Mouse (Mus musculus): ENCODE results near the gene Fbxo48. TPM values are rescaled to one million over a fixed set of nuclear protein-coding genes. Genes with fewer than 3 reads are reported as not detected.
A peak's percentile ranks its signal among the peaks of the same experiment; 100 is the strongest.

Fbxo48 gene
- polyA plus RNA-seq (2015; fragmentation: Nextera tagmentation; extraction: Ambion mirVana): 1.1 and 1.6 TPM in 2 replicates

GRCm38 (mm10) chr11:16950976-16951760, at the start of gene Fbxo48:
Gene Fbxo48 (plus strand): TSS chr11:16951375.
- 0% methylated on average over 38 of the region's 38 CpGs for WGBS
- Histone ChIP-seq H3K4me3 (ENCODE audit: low read length) (peak within 1 kb of the TSS; percentile 79), H3K4me1 (ENCODE audit: insufficient read depth, low read length) (peaks cover 12% of the 10 kb centered on the region; the same call in 1 of the 2 replicates), H3K4me2 (replicated peaks; ENCODE audit: low read depth, low read length) (peak within 1 kb of the TSS; percentile 87), H3K9ac (replicated peaks; ENCODE audit: low read length) (peak within 1 kb of the TSS; percentile 83), H3K36me3 (ENCODE audit: insufficient read depth, low read length) (no peaks in the 10 kb centered on the region; the same call in 1 of the 2 replicates), H3K27ac (ENCODE audit: low read length) (peak within 1 kb of the TSS; percentile 73), H3K27me3 (ENCODE audit: insufficient read depth, low read length) (no peaks in the 10 kb centered on the region), H3K9me3 (ENCODE audit: low read length) (no peaks in the 10 kb centered on the region)
- ATAC-seq (ENCODE audit: low FRiP score, low TSS enrichment): peak; percentile 100

- WGBS: 73% methylated on average over 8 of the region's 8 CpGs
- Histone ChIP-seq H3K27me3 (ENCODE audit: insufficient read depth, low read length) (no peaks in the 10 kb centered on the region), H3K4me1 (ENCODE audit: insufficient read depth, low read length) (no peaks in the 10 kb centered on the region), H3K4me3 (ENCODE audit: low read length) (no peak overlapping the region), H3K9me3 (ENCODE audit: low read length) (no peaks in the 10 kb centered on the region), H3K36me3 (ENCODE audit: insufficient read depth, low read length) (no peaks in the 10 kb centered on the region), H3K4me2 (replicated peaks; ENCODE audit: low read depth, low read length) (no peak overlapping the region), H3K9ac (replicated peaks; ENCODE audit: low read length) (no peak overlapping the region), H3K27ac (ENCODE audit: low read length) (no peak overlapping the region)
- ATAC-seq (ENCODE audit: low FRiP score, low TSS enrichment): no peak
These were observed 46.7 kb upstream of the Fbxo48 start for GRCm38 (mm10) chr11:16904302-16905011.

- Histone ChIP-seq H3K9ac (replicated peaks; ENCODE audit: low read length) (no peak overlapping the region), H3K4me3 (ENCODE audit: low read length) (no peak overlapping the region), H3K4me2 (replicated peaks; ENCODE audit: low read depth, low read length) (no peak overlapping the region), H3K4me1 (ENCODE audit: insufficient read depth, low read length) (no peaks in the 10 kb centered on the region), H3K27ac (ENCODE audit: low read length) (no peak overlapping the region), H3K36me3 (ENCODE audit: insufficient read depth, low read length) (no peaks in the 10 kb centered on the region), H3K27me3 (ENCODE audit: insufficient read depth, low read length) (no peaks in the 10 kb centered on the region), H3K9me3 (ENCODE audit: low read length) (no peaks in the 10 kb centered on the region)
- ATAC-seq (ENCODE audit: low FRiP score, low TSS enrichment): no peak
- 58% methylated on average over 3 of the region's 3 CpGs for WGBS
These were observed 46.2 kb upstream of the Fbxo48 start for GRCm38 (mm10) chr11:16905012-16905332.

- WGBS: 97% methylated on average over 2 of the region's 2 CpGs
- Histone ChIP-seq H3K9ac (replicated peaks; ENCODE audit: low read length) (no peak overlapping the region), H3K4me2 (replicated peaks; ENCODE audit: low read depth, low read length) (no peak overlapping the region), H3K4me3 (ENCODE audit: low read length) (no peak overlapping the region), H3K36me3 (ENCODE audit: insufficient read depth, low read length) (no peaks in the 10 kb centered on the region), H3K27me3 (ENCODE audit: insufficient read depth, low read length) (no peaks in the 10 kb centered on the region), H3K9me3 (ENCODE audit: low read length) (no peaks in the 10 kb centered on the region), H3K4me1 (ENCODE audit: insufficient read depth, low read length) (no peaks in the 10 kb centered on the region), H3K27ac (ENCODE audit: low read length) (no peak overlapping the region)
- ATAC-seq (ENCODE audit: low FRiP score, low TSS enrichment): no peak
These were observed 44.6 kb upstream of the Fbxo48 start for GRCm38 (mm10) chr11:16906530-16906929.

- Histone ChIP-seq H3K4me2 (replicated peaks; ENCODE audit: low read depth, low read length) (no peak overlapping the region), H3K4me1 (ENCODE audit: insufficient read depth, low read length) (no peaks in the 10 kb centered on the region), H3K9ac (replicated peaks; ENCODE audit: low read length) (no peak overlapping the region), H3K36me3 (ENCODE audit: insufficient read depth, low read length) (no peaks in the 10 kb centered on the region), H3K27ac (ENCODE audit: low read length) (0 out of 2 replicates have a peak overlapping the region, but pooled peaks have one; percentile 11), H3K9me3 (ENCODE audit: low read length) (no peaks in the 10 kb centered on the region), H3K27me3 (ENCODE audit: insufficient read depth, low read length) (no peaks in the 10 kb centered on the region), H3K4me3 (ENCODE audit: low read length) (no peak overlapping the region)
- 78% methylated on average over 1 of the region's 1 CpGs for WGBS
- ATAC-seq (ENCODE audit: low FRiP score, low TSS enrichment): no peak
These were observed 43.6 kb upstream of the Fbxo48 start for GRCm38 (mm10) chr11:16907517-16908129.

GRCm38 (mm10) chr11:16914756-16915155, 36.4 kb upstream of the Fbxo48 start:
- Histone ChIP-seq H3K27me3 (ENCODE audit: insufficient read depth, low read length) (no peaks in the 10 kb centered on the region), H3K27ac (ENCODE audit: low read length) (no peak overlapping the region), H3K4me3 (ENCODE audit: low read length) (no peak overlapping the region), H3K4me1 (ENCODE audit: insufficient read depth, low read length) (no peaks in the 10 kb centered on the region), H3K36me3 (ENCODE audit: insufficient read depth, low read length) (no peaks in the 10 kb centered on the region), H3K4me2 (replicated peaks; ENCODE audit: low read depth, low read length) (no peak overlapping the region), H3K9me3 (ENCODE audit: low read length) (no peaks in the 10 kb centered on the region), H3K9ac (replicated peaks; ENCODE audit: low read length) (no peak overlapping the region)
- WGBS: 75% methylated on average over 3 of the region's 3 CpGs
- no peak for ATAC-seq (ENCODE audit: low FRiP score, low TSS enrichment)

- no peak overlapping the region for H3K27ac ChIP-seq (ENCODE audit: low read length)
- no peaks in the 10 kb centered on the region for H3K27me3 ChIP-seq (ENCODE audit: insufficient read depth, low read length)
- H3K9me3 ChIP-seq (ENCODE audit: low read length): no peaks in the 10 kb centered on the region
- ATAC-seq (ENCODE audit: low FRiP score, low TSS enrichment): no peak
- H3K4me1 ChIP-seq (ENCODE audit: insufficient read depth, low read length): no peaks in the 10 kb centered on the region
- H3K9ac ChIP-seq (replicated peaks; ENCODE audit: low read length): no peak overlapping the region
- H3K36me3 ChIP-seq (ENCODE audit: insufficient read depth, low read length): no peaks in the 10 kb centered on the region
- no peak overlapping the region for H3K4me2 ChIP-seq (replicated peaks; ENCODE audit: low read depth, low read length)
- H3K4me3 ChIP-seq (ENCODE audit: low read length): no peak overlapping the region
- 83% methylated on average over 5 of the region's 5 CpGs for WGBS
These were observed 35.3 kb upstream of the Fbxo48 start for GRCm38 (mm10) chr11:16915850-16916249.

- H3K9ac ChIP-seq (replicated peaks; ENCODE audit: low read length): no peak overlapping the region
- no peaks in the 10 kb centered on the region for H3K27me3 ChIP-seq (ENCODE audit: insufficient read depth, low read length)
- no peak overlapping the region for H3K4me2 ChIP-seq (replicated peaks; ENCODE audit: low read depth, low read length)
- no peaks in the 10 kb centered on the region for H3K36me3 ChIP-seq (ENCODE audit: insufficient read depth, low read length)
- H3K9me3 ChIP-seq (ENCODE audit: low read length): no peaks in the 10 kb centered on the region
- 96% methylated on average over 2 of the region's 2 CpGs for WGBS
- H3K27ac ChIP-seq (ENCODE audit: low read length): no peak overlapping the region
- no peaks in the 10 kb centered on the region for H3K4me1 ChIP-seq (ENCODE audit: insufficient read depth, low read length)
- ATAC-seq (ENCODE audit: low FRiP score, low TSS enrichment): no peak
- H3K4me3 ChIP-seq (ENCODE audit: low read length): no peak overlapping the region
These were observed 33.7 kb upstream of the Fbxo48 start for GRCm38 (mm10) chr11:16917512-16917911.

- Histone ChIP-seq H3K9me3 (ENCODE audit: low read length) (peaks cover 3% of the 10 kb centered on the region), H3K4me2 (replicated peaks; ENCODE audit: low read depth, low read length) (no peak overlapping the region), H3K36me3 (ENCODE audit: insufficient read depth, low read length) (no peaks in the 10 kb centered on the region), H3K4me3 (ENCODE audit: low read length) (no peak overlapping the region), H3K4me1 (ENCODE audit: insufficient read depth, low read length) (no peaks in the 10 kb centered on the region), H3K27me3 (ENCODE audit: insufficient read depth, low read length) (no peaks in the 10 kb centered on the region), H3K9ac (replicated peaks; ENCODE audit: low read length) (no peak overlapping the region), H3K27ac (ENCODE audit: low read length) (no peak overlapping the region)
- WGBS: 83% methylated on average over 3 of the region's 3 CpGs
- ATAC-seq (ENCODE audit: low FRiP score, low TSS enrichment): no peak
These were observed 19.0 kb upstream of the Fbxo48 start for GRCm38 (mm10) chr11:16932159-16932558.

Measured in kidney, embryonic 16.5 days (tissue).